Mouse (Mus musculus) hindbrain, embryonic 14.5 days (tissue): ENCODE data around the gene Tent4a. TPM values are rescaled to one million over a fixed set of nuclear protein-coding genes. Genes with fewer than 3 reads are reported as not detected.
"Not testable (repeated sequence)": the region's sequence is repeated elsewhere in the genome, so short reads cannot be mapped to it uniquely, and the experiment has no call there.

ENCODE experiments used
- ATAC-seq: fragments of 200-750 bp; cut with Nextera tagmentation; 2 replicates; pipeline ENCODE4 v1.8.0; 2017; ENCODE audit warnings: moderate number of reproducible peaks, mild to moderate bottlenecking, moderate TSS enrichment, moderate library complexity; ENCODE audit not compliant: low FRiP score
- DNase-seq: peaks from one replicate; pipeline ENCODE4 v3.0.0-alpha.2; 2015; ENCODE audit warnings: low spot score
- H3K27ac ChIP-seq: fragments of 300-500 bp; sonication (generic); 2 replicates; pipeline ENCODE4 v1.5.1; 2014; ENCODE audit warnings: mild to moderate bottlenecking, moderate library complexity
- H3K27me3 ChIP-seq: fragments of 300-500 bp; sonication (generic); 2 replicates; pipeline ENCODE4 v1.6.1; 2014; ENCODE audit warnings: mild to moderate bottlenecking, low read length, mixed read lengths; ENCODE audit not compliant: control insufficient read depth, insufficient read depth
- H3K36me3 ChIP-seq: fragments of 300-500 bp; sonication (generic); replicated peaks from 2 replicates; pipeline ENCODE4 v1.6.1; 2014; ENCODE audit not compliant: control insufficient read depth, insufficient read depth
- H3K4me1 ChIP-seq: fragments of 300-500 bp; sonication (generic); replicated peaks from 2 replicates; pipeline ENCODE4 v1.6.1; 2014; ENCODE audit warnings: antibody characterized with exemption, low read length, mixed read lengths; ENCODE audit not compliant: control insufficient read depth, insufficient read depth
- H3K4me2 ChIP-seq: fragments of 300-500 bp; sonication (generic); replicated peaks from 2 replicates; pipeline ENCODE4 v1.6.1; 2014; ENCODE audit warnings: mild to moderate bottlenecking, moderate library complexity
- H3K4me3 ChIP-seq: fragments of 300-500 bp; sonication (generic); replicated peaks from 2 replicates; pipeline ENCODE4 v1.5.1; 2014; ENCODE audit warnings: mild to moderate bottlenecking, low read length
- H3K9ac ChIP-seq: fragments of 300-500 bp; sonication (generic); 2 replicates; pipeline ENCODE4 v1.6.1; 2014
- H3K9me3 ChIP-seq: fragments of 300-500 bp; sonication (generic); 2 replicates; pipeline ENCODE4 v1.6.1; 2016; ENCODE audit warnings: low read length; ENCODE audit not compliant: control insufficient read depth
- WGBS: fragments of 180-500 bp; shearing (Covaris S2); extraction: QIAGEN DNeasy Blood & Tissue Kit; methylation state at CpG from one replicate; pipeline ENCODE4 v1.1.7; 2014; 5-methylcytosine and 5-hydroxymethylcytosine counted together
- polyA plus RNA-seq: library from polyadenylated mRNA; unstranded; fragments of >200 nt; fragmentation: Nextera tagmentation; extraction: Ambion mirVana; gene quantifications from 2 replicates; pipeline ENCODE4 v1.2.1, GENCODE M21; 2014

Gene Tent4a
- 8.9 and 9.3 TPM in 2 replicates for polyA plus RNA-seq

DNA sequence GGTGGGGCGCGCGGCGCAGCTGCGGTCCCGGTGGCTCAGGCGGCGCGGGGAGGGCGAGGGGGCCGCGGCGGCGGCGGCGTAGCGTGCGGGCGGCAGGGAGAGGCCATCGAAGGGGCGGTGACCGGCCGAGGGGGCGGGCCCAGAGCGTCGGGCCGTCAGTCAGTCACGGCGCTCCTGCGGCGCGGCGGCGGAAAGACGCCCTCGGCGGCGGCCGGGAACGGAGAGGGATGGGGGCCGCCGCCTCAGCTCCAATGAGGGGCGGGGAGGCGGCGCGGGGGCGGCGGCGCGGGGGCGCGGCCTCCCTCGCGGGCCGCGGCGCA lies at the start of gene Tent4a:
Gene Tent4a, minus strand, starts transcription at position 284 of the 320 bp plus-strand sequence.
- H3K4me1 ChIP-seq = peaks cover 54% of the 10 kb centered on the region

DNA sequence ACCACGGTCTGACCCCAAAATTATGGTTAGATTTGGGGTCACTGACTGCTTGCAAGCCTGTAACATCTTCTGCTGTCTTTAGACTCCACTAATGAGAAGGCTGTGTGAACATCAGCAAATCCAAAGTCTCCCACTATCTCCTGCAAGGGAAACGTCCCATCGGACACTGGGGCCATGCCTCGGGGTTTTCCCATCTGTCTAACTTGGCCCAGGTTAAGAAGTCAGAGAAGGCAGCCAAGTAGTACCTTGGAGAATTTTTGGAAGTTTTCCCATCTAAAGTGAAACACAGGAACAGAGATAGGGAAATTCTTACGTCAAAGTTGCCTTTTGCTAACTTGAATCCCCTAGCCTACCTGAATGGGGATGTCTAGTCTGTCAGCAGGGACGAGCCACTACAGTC lies 49.2 kb upstream of the Tent4a start:
- Histone ChIP-seq H3K4me2 (no peak overlapping the region), H3K9me3 (no peaks in the 10 kb centered on the region), H3K27ac (no peak overlapping the region), H3K9ac (no peak overlapping the region), H3K4me3 (no peak overlapping the region), H3K36me3 (no peaks in the 10 kb centered on the region), H3K27me3 (no peaks in the 10 kb centered on the region), H3K4me1 (no peaks in the 10 kb centered on the region)
- ATAC-seq = no peak
- 90% methylated on average over 6 of the region's 6 CpGs for WGBS
- DNase-seq = no peak

More for the DNA sequence above, at the start of gene Tent4a:
- DNase-seq (no peak), ATAC-seq (peak; percentile 86)
- H3K27ac ChIP-seq = peak within 1 kb of the TSS; percentile 98
- no peaks in the 10 kb centered on the region; the same call in 1 of the 2 replicates for H3K36me3 ChIP-seq
- H3K4me2 ChIP-seq = peak within 1 kb of the TSS; percentile 96
- WGBS = under 1% methylated on average over 28 of the region's 57 CpGs
- no peaks in the 10 kb centered on the region for H3K9me3 ChIP-seq
- peak within 1 kb of the TSS; percentile 90 for H3K9ac ChIP-seq
- peak within 1 kb of the TSS; percentile 94 for H3K4me3 ChIP-seq
- no peaks in the 10 kb centered on the region for H3K27me3 ChIP-seq

DNA sequence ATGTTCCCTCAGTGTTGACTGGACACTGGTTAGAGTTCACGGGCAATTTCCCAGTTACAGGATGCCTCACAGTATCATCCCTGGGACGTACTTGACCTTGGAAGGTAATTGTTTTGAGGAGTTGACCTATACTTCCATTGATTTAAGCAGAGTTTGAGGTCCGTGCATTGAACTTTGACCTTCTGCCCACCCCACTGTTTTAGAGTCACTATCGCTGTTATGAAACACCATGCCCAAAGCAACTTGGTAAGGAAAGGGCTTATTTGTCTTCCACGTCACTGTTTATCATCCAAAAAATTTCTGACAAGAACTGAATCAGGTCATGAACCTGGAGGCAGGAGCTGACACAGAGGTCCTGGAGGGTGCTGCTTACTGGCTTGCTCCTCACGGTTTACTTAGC lies 48.0 kb upstream of the Tent4a start:
- H3K27me3 ChIP-seq = no peaks in the 10 kb centered on the region
- no peaks in the 10 kb centered on the region for H3K4me1 ChIP-seq
- ATAC-seq (no peak), DNase-seq (no peak)
- 91% methylated on average over 6 of the region's 6 CpGs for WGBS
- no peak overlapping the region for H3K27ac ChIP-seq
- no peak overlapping the region for H3K4me2 ChIP-seq
- H3K9me3 ChIP-seq = no peaks in the 10 kb centered on the region
- no peak overlapping the region for H3K4me3 ChIP-seq
- H3K9ac ChIP-seq = no peak overlapping the region
- H3K36me3 ChIP-seq = no peaks in the 10 kb centered on the region

DNA sequence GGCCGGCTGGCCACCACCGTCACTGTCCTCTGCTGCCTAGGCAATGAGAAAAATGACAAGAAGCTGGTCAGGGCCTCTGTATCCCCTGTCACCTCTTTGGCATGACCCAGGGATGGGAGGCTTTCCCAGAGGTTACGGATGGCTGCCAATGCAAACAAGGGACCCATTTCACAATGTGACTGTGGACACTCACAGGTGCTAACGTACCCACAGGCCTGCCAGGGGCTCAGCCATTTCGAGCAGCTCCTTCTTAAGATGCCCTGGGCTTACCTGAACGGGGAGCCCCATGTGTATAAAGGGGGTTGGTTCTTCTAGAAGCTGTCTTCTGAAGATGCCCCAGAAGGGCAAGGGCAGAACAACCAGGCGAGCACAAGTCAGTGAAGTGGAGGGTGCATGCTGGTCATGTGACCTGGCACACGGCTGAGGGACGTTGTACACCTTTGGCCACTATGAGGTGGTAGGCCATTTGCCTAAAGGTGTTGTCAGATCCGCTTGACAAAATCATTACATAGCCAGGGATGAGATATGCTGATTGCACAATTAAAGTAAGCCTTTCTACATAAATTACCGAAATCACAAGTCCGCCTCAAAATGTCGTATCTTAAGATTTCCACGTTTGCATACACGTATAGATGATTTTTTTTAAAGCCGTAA lies 42.9 kb upstream of the Tent4a start:
- 90% methylated on average over 16 of the region's 16 CpGs for WGBS
- Histone ChIP-seq H3K9me3 (no peaks in the 10 kb centered on the region), H3K4me2 (no peak overlapping the region), H3K4me3 (no peak overlapping the region), H3K27ac (no peak overlapping the region), H3K27me3 (no peaks in the 10 kb centered on the region), H3K9ac (no peak overlapping the region), H3K4me1 (no peaks in the 10 kb centered on the region), H3K36me3 (no peaks in the 10 kb centered on the region)
- no peak for ATAC-seq
- no peak for DNase-seq

DNA sequence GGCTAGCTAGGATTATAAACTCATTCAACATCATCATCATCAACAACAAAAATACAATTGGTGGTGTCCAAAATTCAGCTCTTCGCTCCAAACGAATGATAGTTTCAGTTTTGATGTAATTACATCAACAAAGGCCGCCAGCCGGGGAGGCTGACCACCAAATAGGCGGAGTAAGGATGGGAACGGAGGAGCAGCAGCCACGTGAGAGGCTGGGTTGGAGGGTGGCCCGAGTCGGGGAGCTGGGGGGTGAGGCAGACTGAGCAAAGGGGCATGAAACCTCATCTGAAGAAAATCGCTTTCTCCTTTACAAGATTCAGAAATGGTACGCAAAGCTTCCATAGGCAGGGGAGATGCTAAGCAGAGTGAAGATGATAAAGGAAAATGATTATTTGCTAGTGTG lies 42.3 kb upstream of the Tent4a start:
- H3K9ac ChIP-seq = no peak overlapping the region
- no peak for ATAC-seq
- WGBS = 63% methylated on average over 11 of the region's 11 CpGs
- H3K27ac ChIP-seq = no peak overlapping the region
- no peak overlapping the region for H3K4me2 ChIP-seq
- no peaks in the 10 kb centered on the region for H3K9me3 ChIP-seq
- H3K4me3 ChIP-seq = no peak overlapping the region
- no peaks in the 10 kb centered on the region for H3K36me3 ChIP-seq
- no peak for DNase-seq
- no peaks in the 10 kb centered on the region for H3K4me1 ChIP-seq
- no peaks in the 10 kb centered on the region for H3K27me3 ChIP-seq

DNA sequence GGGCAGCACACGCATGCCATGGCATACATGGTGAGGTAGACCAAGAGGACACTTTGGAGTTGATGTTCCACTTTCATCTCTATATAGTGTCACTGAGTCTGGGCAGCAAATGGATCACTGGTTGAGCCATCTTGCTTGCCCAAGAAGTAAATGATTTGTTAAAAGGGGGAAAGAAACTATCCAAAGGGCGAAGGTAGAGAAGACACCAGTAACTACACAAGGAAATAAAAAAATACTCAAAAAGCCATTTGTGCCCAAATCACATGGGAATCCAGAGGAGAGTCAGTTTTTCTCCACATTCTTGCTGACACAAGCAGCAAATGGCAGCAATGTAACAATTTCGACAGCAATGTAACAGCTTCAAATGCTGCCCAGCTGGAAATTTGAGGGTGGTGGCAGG lies 38.2 kb upstream of the Tent4a start:
- no peak overlapping the region for H3K4me3 ChIP-seq
- no peaks in the 10 kb centered on the region for H3K27me3 ChIP-seq
- no peaks in the 10 kb centered on the region for H3K9me3 ChIP-seq
- no peaks in the 10 kb centered on the region for H3K36me3 ChIP-seq
- no peak overlapping the region for H3K9ac ChIP-seq
- H3K4me1 ChIP-seq = no peaks in the 10 kb centered on the region
- no peak for DNase-seq
- no peak for ATAC-seq
- 95% methylated on average over 3 of the region's 3 CpGs for WGBS
- no peak overlapping the region for H3K27ac ChIP-seq
- H3K4me2 ChIP-seq = no peak overlapping the region

DNA sequence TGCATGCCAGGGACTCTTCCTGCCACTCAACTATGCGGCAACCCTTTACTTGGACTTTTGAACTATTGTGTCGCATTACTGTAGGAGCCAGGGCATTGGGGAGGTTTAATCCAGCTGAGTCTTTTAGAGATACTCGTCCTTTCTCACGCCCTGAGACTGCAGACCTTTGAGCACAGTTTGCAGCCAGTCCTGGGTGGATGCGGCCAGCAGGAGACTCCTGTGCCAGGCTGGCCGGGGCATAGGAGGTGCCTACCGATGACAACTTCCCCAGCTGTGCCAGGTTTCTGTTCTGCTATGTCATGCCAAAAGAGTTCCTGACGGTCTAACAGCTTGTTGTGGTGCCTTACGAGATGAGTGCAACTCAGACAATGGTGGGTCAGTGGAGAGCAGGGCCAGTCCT lies 34.8 kb upstream of the Tent4a start:
- ATAC-seq = no peak
- Histone ChIP-seq H3K27me3 (no peaks in the 10 kb centered on the region), H3K4me1 (no peaks in the 10 kb centered on the region), H3K4me2 (no peak overlapping the region), H3K9me3 (no peaks in the 10 kb centered on the region), H3K27ac (no peak overlapping the region), H3K4me3 (no peak overlapping the region), H3K9ac (no peak overlapping the region), H3K36me3 (no peaks in the 10 kb centered on the region)
- no peak for DNase-seq
- 84% methylated on average over 9 of the region's 9 CpGs for WGBS

DNA sequence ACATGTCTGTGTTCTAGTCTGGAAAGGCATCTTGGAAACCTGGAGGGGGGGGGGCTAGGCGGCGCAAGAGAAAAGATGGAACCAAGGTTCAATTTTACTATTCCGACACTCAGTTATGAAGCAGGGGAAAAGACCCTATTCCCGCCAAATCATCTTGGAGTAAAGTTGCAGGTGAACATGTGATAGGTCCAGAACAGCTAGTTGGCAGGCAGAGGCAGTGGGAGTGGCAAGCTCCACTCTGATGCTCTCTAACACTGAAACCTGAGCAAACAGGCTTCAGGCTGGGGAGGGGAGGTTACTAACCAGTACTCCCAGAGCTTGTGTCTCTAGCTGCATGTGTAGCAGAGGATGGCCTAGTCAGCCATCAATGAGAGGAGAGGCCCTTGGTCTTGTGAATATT lies 31.0 kb upstream of the Tent4a start:
- DNase-seq, ATAC-seq, H3K4me2 ChIP-seq, H3K9ac ChIP-seq, H3K4me3 ChIP-seq, H3K27me3 ChIP-seq, H3K36me3 ChIP-seq, H3K27ac ChIP-seq, H3K9me3 ChIP-seq, H3K4me1 ChIP-seq: not testable (repeated sequence)
- 93% methylated on average over 4 of the region's 4 CpGs for WGBS

DNA sequence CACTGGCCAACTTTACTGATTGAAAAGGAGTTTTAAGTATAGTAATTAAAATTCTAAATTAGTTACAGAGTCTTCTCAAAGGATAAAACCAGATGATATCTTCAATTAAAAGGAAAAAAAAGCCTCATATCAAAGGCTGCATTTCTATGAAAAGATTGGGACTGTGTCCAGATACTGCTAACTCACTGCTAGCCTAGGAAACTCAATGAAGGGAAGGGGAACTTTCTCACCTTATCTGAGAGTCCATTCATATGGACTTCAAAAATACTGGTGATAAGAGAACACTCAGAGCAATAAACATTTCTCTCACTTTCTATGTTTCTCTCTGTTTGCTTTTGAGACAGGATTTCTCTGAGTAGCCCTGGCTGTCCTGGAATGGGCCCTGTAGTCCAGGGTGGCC lies 30.2 kb upstream of the Tent4a start:
- no peaks in the 10 kb centered on the region for H3K36me3 ChIP-seq
- no peak overlapping the region for H3K9ac ChIP-seq
- no peaks in the 10 kb centered on the region for H3K27me3 ChIP-seq
- DNase-seq = no peak
- H3K27ac ChIP-seq = no peak overlapping the region
- H3K4me1 ChIP-seq = no peaks in the 10 kb centered on the region
- no peaks in the 10 kb centered on the region for H3K9me3 ChIP-seq
- no peak for ATAC-seq
- H3K4me2 ChIP-seq = no peak overlapping the region
- H3K4me3 ChIP-seq = no peak overlapping the region

DNA sequence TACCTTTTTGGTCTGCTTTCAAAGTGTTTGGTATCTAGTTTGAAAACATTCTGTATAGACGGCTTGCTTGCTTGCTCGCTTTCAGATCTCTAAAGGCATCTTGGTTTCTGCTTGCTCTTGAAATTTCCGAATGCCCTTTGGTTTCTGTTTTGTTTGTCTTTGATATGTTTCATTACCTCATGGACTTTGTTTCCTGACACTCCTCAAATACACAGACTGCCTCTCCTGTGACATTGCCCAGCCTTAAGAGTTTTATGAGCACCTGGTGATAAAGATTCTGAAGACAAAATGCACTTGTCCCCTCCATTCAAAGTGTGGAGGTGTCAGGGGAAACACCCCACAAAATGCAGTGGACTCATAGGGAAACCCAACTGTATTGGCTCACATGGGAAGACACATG lies 29.5 kb upstream of the Tent4a start:
- Histone ChIP-seq H3K27ac (no peak overlapping the region), H3K27me3 (no peaks in the 10 kb centered on the region), H3K4me2 (no peak overlapping the region), H3K9me3 (no peaks in the 10 kb centered on the region), H3K4me1 (no peaks in the 10 kb centered on the region), H3K4me3 (no peak overlapping the region), H3K9ac (no peak overlapping the region), H3K36me3 (no peaks in the 10 kb centered on the region)
- no peak for DNase-seq
- no peak for ATAC-seq
- WGBS = 85% methylated on average over 3 of the region's 3 CpGs
